Mouse (Mus musculus): ENCODE results near the gene Dhx57. TPM values are rescaled to one million over a fixed set of nuclear protein-coding genes. Genes with fewer than 3 reads are reported as not detected.
"Not testable (repeated sequence)": the region's sequence is repeated elsewhere in the genome, so short reads cannot be mapped to it uniquely, and the experiment has no call there.

The Dhx57 gene
- polyA plus RNA-seq, 1 experiment from 2014 or later = 14.6 TPM

DNA sequence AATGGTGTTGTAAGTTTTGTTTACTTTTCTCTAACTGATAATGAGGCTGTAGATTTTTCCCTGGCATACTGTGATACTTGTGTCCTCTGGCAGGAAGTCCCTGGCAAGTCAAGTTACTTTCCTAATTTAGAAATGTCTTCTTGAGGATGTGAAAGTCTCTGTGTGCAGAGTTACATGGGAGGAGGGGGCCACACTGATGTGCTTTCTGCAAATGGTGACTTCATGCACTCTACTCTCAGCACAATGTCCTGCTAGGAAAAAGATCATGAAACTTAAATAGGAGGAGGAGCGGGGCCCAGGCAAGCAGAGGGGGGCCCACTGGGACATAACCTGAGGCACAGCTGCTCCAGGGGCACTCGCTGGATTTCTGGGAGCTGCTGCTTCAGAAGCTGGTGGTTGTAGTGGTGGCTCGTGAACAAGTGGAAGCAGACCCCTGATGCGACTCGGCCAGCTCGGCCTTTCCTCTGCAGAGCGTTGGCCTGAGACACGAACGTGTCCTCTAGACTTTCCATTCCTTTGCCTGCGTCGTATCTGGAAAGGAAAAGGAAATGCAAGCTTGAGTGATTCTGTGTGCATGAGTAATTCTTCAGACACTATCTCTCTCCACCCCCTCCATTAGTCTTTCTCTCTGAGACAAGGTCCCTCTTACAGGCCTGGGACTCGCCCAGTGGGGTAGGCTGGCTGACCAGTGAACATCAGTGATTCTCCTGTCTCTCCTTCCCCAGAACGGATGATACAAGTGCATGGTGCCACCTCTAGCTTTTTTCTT lies 37.3 kb downstream of the Dhx57 start:
- WGBS = 71% methylated on average over 13 of the region's 13 CpGs
- peak overlapping the region; percentile 61; the same call in 1 of the 2 replicates for H3K27ac ChIP-seq
- peaks cover 5% of the 10 kb centered on the region; the same call in 1 of the 2 replicates for H3K4me1 ChIP-seq
- no peak overlapping the region for H3K4me2 ChIP-seq
- no peak for ATAC-seq (ENCODE audit: insufficient read depth, low FRiP score, low read depth)
- peaks cover 50% of the 10 kb centered on the region for H3K36me3 ChIP-seq
- H3K9ac ChIP-seq = no peak overlapping the region
- no peaks in the 10 kb centered on the region for H3K27me3 ChIP-seq (replicated peaks)
- no peak overlapping the region for H3K4me3 ChIP-seq (replicated peaks)
- H3K9me3 ChIP-seq = no peaks in the 10 kb centered on the region

DNA sequence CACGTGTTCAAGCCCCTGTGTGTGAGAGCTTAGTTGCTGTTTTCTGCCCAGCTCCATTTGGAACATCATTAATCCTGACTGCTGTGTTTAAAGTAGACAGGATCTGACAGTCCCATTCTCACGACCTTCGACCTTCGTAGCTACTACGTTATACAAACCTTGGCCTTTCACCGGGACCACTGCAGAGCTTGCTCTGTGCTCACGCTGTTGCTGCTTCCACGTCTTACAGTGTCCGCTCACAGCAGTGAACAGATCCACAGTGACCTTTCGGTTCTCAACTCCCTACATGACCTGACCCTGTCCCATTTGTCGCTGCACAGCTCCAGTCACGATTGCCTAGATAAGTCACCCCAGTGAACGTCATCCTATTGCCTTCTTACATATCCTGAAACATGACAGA lies 47.2 kb downstream of the Dhx57 start:
- 42% methylated on average over 13 of the region's 13 CpGs for WGBS
- no peak overlapping the region for H3K9ac ChIP-seq
- no peak overlapping the region for H3K4me3 ChIP-seq (replicated peaks)
- H3K4me1 ChIP-seq = no peaks in the 10 kb centered on the region
- H3K36me3 ChIP-seq = peaks cover 48% of the 10 kb centered on the region
- no peaks in the 10 kb centered on the region for H3K9me3 ChIP-seq
- ATAC-seq (ENCODE audit: insufficient read depth, low FRiP score, low read depth) = peak; percentile 35; the same call in 1 of the 2 replicates
- no peak overlapping the region for H3K27ac ChIP-seq
- no peak overlapping the region for H3K4me2 ChIP-seq
- H3K27me3 ChIP-seq (replicated peaks) = no peaks in the 10 kb centered on the region

DNA sequence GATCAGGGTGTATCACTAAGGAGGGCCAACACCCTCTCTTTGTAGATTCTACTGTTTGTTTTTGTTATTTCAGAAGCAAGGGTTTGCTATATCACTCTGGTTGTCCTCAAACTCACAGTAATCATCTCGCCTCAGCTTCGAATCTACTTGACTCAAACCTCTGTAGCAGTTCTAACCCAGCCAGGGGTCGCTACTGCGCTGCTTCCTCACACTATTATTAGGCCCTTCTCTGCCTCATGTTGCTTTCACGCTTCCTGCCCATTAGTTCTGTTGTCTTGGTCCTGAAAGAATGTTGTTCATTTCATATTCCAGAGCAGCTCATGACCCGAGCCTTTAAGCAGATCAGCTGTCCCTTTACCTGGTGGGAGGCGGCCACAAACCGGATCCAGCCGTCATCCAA lies 48.7 kb downstream of the Dhx57 start:
- H3K9ac ChIP-seq = no peak overlapping the region
- no peak overlapping the region for H3K4me3 ChIP-seq (replicated peaks)
- WGBS = 78% methylated on average over 9 of the region's 9 CpGs
- H3K36me3 ChIP-seq = peaks cover 44% of the 10 kb centered on the region
- no peak for ATAC-seq (ENCODE audit: insufficient read depth, low FRiP score, low read depth)
- H3K27ac ChIP-seq = no peak overlapping the region
- H3K4me1 ChIP-seq = no peaks in the 10 kb centered on the region
- no peaks in the 10 kb centered on the region for H3K27me3 ChIP-seq (replicated peaks)
- H3K9me3 ChIP-seq = no peaks in the 10 kb centered on the region
- H3K4me2 ChIP-seq = no peak overlapping the region

GRCm38 (mm10) chr17:80237475-80237874 lies 52.8 kb downstream of the Dhx57 start:
- no peak overlapping the region for H3K27ac ChIP-seq
- no peak for ATAC-seq (ENCODE audit: insufficient read depth, low FRiP score, low read depth)
- H3K4me3 ChIP-seq (replicated peaks) = no peak overlapping the region
- no peak overlapping the region for H3K4me2 ChIP-seq
- H3K9me3 ChIP-seq = no peaks in the 10 kb centered on the region
- H3K36me3 ChIP-seq = peaks cover 22% of the 10 kb centered on the region
- 86% methylated on average over 5 of the region's 5 CpGs for WGBS
- H3K9ac ChIP-seq = no peak overlapping the region
- H3K4me1 ChIP-seq = no peaks in the 10 kb centered on the region
- H3K27me3 ChIP-seq (replicated peaks) = no peaks in the 10 kb centered on the region

DNA sequence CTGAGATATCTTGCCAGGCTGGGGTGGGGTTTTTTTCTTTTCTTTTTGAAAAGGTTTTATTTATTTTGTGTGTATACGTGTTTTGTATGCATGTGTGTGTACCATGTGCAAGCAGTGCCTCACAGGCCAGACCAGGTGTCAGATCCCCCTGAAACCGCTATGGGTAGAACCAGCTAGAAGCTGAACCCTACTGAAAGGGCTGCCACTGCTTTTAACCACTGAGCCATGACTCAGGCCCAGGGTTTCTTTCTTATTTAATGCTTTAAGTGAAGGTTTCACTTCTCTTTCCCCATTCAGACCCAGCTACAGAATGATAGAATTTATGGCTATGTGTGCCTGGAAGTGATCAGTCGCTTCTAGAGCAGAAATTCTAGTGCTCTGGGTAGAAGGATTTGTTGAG lies 53.5 kb downstream of the Dhx57 start:
- H3K4me3 ChIP-seq (replicated peaks) = no peak overlapping the region
- 89% methylated on average over 3 of the region's 3 CpGs for WGBS
- H3K9ac ChIP-seq = no peak overlapping the region
- H3K27ac ChIP-seq = no peak overlapping the region
- H3K9me3 ChIP-seq = no peaks in the 10 kb centered on the region
- H3K4me1 ChIP-seq = no peaks in the 10 kb centered on the region
- ATAC-seq (ENCODE audit: insufficient read depth, low FRiP score, low read depth) = no peak
- no peaks in the 10 kb centered on the region for H3K27me3 ChIP-seq (replicated peaks)
- no peak overlapping the region for H3K4me2 ChIP-seq
- H3K36me3 ChIP-seq = peaks cover 15% of the 10 kb centered on the region

GRCm38 (mm10) chr17:80235477-80235876 lies 54.8 kb downstream of the Dhx57 start:
- 72% methylated on average over 3 of the region's 3 CpGs for WGBS

DNA sequence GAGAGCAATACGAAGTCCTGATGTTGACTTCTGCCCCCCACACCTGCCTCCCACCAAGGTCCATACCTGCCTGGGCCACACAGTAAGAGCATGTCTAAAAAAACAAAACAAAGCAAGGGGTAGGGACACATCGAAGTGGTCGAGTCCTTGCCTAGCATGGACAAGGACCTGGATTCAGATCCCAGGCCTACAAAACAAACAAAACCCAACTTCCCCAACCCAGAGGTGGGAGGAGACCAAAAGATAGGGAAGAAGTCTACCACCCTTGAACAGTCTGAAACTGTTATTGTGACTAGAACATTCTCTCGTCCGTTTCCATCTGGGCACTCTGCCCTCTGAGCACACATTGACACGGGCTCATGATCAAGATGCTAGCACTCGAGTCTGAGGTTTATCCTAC lies 55.9 kb downstream of the Dhx57 start:
- no peaks in the 10 kb centered on the region for H3K9me3 ChIP-seq
- H3K27me3 ChIP-seq (replicated peaks) = no peaks in the 10 kb centered on the region
- no peak overlapping the region for H3K27ac ChIP-seq
- 78% methylated on average over 7 of the region's 7 CpGs for WGBS
- H3K4me1 ChIP-seq = no peaks in the 10 kb centered on the region
- H3K4me3 ChIP-seq (replicated peaks) = no peak overlapping the region
- H3K36me3 ChIP-seq = peaks cover 5% of the 10 kb centered on the region; the same call in 1 of the 2 replicates
- no peak overlapping the region for H3K9ac ChIP-seq
- no peak for ATAC-seq (ENCODE audit: insufficient read depth, low FRiP score, low read depth)
- H3K4me2 ChIP-seq = no peak overlapping the region

More at GRCm38 (mm10) chr17:80235477-80235876, 54.8 kb downstream of the Dhx57 start:
- Histone ChIP-seq H3K4me3 (replicated peaks) (no peak overlapping the region), H3K9ac (no peak overlapping the region), H3K9me3 (no peaks in the 10 kb centered on the region), H3K27me3 (replicated peaks) (no peaks in the 10 kb centered on the region), H3K36me3 (peaks cover 6% of the 10 kb centered on the region), H3K27ac (no peak overlapping the region), H3K4me1 (no peaks in the 10 kb centered on the region), H3K4me2 (no peak overlapping the region)
- no peak for ATAC-seq (ENCODE audit: insufficient read depth, low FRiP score, low read depth)

- no peak for ATAC-seq (ENCODE audit: insufficient read depth, low FRiP score, low read depth)
- no peaks in the 10 kb centered on the region for H3K9me3 ChIP-seq
- WGBS = 90% methylated on average over 5 of the region's 5 CpGs
These were observed 56.4 kb downstream of the Dhx57 start for GRCm38 (mm10) chr17:80233844-80234243.

DNA sequence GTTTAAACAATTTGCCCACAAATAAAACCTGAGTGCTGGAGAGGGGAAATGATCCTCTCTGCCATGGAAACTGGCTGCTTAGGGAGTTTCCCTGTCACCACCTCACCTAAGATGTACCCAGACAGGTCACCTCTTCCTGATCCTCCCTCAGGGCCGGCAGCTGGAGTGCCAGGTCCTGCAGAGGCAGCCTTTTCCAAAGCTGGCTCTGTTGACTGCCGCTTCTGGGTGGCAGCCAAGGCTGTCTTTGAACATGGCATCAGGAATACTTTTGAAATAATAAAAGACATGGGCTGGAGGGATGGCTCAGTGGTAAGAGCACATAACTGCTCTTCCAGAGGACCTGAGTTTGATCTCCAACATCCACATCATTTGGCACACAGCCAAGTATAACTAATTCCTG lies 60.9 kb downstream of the Dhx57 start:
- Histone ChIP-seq H3K27me3 (replicated peaks) (no peaks in the 10 kb centered on the region), H3K9me3 (no peaks in the 10 kb centered on the region), H3K9ac (no peak overlapping the region), H3K4me3 (replicated peaks) (no peak overlapping the region), H3K4me2 (no peak overlapping the region), H3K36me3 (no peaks in the 10 kb centered on the region), H3K4me1 (0 out of 2 replicates have a peak, but pooled peaks cover 3% of the 10 kb centered on the region), H3K27ac (0 out of 2 replicates have a peak overlapping the region, but pooled peaks have one; percentile 2)
- ATAC-seq (ENCODE audit: insufficient read depth, low FRiP score, low read depth) = peak; percentile 13; the same call in 1 of the 2 replicates
- 66% methylated on average over 2 of the region's 2 CpGs for WGBS

More at GRCm38 (mm10) chr17:80233844-80234243, 56.4 kb downstream of the Dhx57 start:
- Histone ChIP-seq H3K4me2 (no peak overlapping the region), H3K9ac (no peak overlapping the region), H3K36me3 (peaks cover 5% of the 10 kb centered on the region; the same call in 1 of the 2 replicates), H3K4me3 (replicated peaks) (no peak overlapping the region), H3K27ac (no peak overlapping the region), H3K27me3 (replicated peaks) (no peaks in the 10 kb centered on the region), H3K4me1 (no peaks in the 10 kb centered on the region)

- ATAC-seq (ENCODE audit: insufficient read depth, low FRiP score, low read depth) = not testable (repeated sequence)
These were observed 65.1 kb downstream of the Dhx57 start for GRCm38 (mm10) chr17:80225142-80225541.

DNA sequence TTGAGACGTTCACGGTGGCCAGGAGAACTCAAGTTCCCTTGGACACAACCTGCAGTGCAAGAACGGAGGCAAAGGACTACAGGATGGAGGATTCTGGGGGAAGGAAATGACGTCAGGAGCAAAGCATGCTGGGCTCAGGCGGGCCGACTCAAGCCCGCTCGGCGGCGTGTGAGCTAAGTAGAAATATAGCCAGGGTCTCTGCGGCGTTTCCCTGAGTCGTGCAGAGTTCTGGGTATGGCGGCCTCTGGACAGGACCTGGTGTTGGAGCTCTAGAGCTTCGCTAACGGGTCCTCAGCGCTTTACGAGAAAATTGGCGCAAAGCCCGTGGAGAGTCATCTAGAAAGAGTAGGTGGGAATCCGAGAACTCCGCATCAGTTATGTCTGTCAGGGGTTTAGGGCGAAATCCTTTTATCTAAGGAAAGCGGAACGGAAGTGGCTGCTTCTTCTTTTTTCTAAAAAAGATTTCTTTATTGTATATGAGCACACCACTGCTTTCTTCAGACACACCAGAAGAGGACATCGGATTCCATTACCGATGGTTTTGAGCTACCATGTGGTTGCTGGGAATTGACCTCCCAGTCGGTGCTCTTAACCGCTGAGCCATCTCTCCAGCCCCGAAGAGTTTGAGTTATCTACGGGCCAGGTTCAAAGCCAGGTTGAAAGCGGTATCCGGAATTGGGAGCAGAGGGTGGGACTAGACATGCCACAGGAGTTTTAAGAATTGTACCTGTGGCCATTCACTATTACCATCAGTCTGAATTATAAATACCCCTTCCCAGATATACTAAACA lies 65.8 kb downstream of the Dhx57 start, which contains the start of gene Gemin6:
Gene Gemin6 (plus strand): TSS at position 116 of the 791 bp plus-strand sequence.
- no peaks in the 10 kb centered on the region for H3K9me3 ChIP-seq
- peak within 1 kb of the TSS; percentile 72 for H3K4me2 ChIP-seq
- under 1% methylated on average over 33 of the region's 33 CpGs for WGBS
- H3K36me3 ChIP-seq = no peaks in the 10 kb centered on the region
- peak; percentile 97 for ATAC-seq (ENCODE audit: insufficient read depth, low FRiP score, low read depth)
- H3K9ac ChIP-seq = peak within 1 kb of the TSS; percentile 49; the same call in 1 of the 2 replicates
- no peaks in the 10 kb centered on the region for H3K27me3 ChIP-seq (replicated peaks)
- H3K4me3 ChIP-seq (replicated peaks) = peak within 1 kb of the TSS; percentile 61
- H3K4me1 ChIP-seq = 0 out of 2 replicates have a peak, but pooled peaks cover 3% of the 10 kb centered on the region
- peak within 1 kb of the TSS; percentile 89 for H3K27ac ChIP-seq

More at GRCm38 (mm10) chr17:80225142-80225541, 65.1 kb downstream of the Dhx57 start:
- not testable (repeated sequence) for H3K27me3 ChIP-seq (replicated peaks); H3K4me1 ChIP-seq; H3K9me3 ChIP-seq; H3K36me3 ChIP-seq; H3K9ac ChIP-seq
- H3K27ac ChIP-seq = peak overlapping the region; percentile 89
- H3K4me3 ChIP-seq (replicated peaks) = peak overlapping the region; percentile 61
- 50% methylated on average over 5 of the region's 5 CpGs for WGBS
- peak overlapping the region; percentile 72 for H3K4me2 ChIP-seq
